Mouse (Mus musculus) R1 (cell line): Measurements from ENCODE around the gene Tdpoz1.
"Not testable (repeated sequence)": the region's sequence is repeated elsewhere in the genome, so short reads cannot be mapped to it uniquely, and the experiment has no call there.

Experiments used
- DNase-seq: peaks from one replicate; pipeline ENCODE4 v3.0.0-alpha.2; 2018; ENCODE audit warnings: low read depth, low spot score

The Tdpoz1 gene

DNA sequence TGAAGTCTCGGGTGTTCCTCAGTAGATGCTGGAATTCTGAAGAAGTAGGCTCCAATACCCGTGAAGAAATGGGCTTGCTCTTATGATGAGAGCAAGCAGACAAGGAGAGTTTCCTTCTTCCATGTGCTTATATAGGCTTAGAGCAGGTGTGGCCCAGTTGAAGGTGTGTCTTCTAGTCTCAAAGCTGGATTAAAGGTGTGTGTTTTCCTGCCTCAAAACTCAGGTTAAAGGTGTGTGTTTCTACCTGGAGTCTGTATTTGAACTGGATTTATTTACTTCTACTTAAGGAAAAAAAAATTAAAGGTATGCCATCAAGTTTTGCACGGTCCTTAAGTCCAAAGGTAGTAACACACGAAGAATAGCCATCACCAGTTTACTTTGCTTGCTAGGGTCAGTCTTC lies at the start of gene Tdpoz1:
Gene Tdpoz1, minus strand, starts transcription at position 101 of the 400 bp plus-strand sequence.
- DNase-seq, result not testable (repeated sequence)

GRCm38 (mm10) chr3:93708969-93709637 lies 33.0 kb upstream of the Tdpoz1 start:
- peak; percentile 82 for DNase-seq

- DNase-seq, result not testable (repeated sequence)
Measured at GRCm38 (mm10) chr3:93692970-93693369, 16.9 kb upstream of the Tdpoz1 start, which contains the start of gene Gm37596. TSS of gene Gm37596 (minus strand) at chr3:93693070.

DNA sequence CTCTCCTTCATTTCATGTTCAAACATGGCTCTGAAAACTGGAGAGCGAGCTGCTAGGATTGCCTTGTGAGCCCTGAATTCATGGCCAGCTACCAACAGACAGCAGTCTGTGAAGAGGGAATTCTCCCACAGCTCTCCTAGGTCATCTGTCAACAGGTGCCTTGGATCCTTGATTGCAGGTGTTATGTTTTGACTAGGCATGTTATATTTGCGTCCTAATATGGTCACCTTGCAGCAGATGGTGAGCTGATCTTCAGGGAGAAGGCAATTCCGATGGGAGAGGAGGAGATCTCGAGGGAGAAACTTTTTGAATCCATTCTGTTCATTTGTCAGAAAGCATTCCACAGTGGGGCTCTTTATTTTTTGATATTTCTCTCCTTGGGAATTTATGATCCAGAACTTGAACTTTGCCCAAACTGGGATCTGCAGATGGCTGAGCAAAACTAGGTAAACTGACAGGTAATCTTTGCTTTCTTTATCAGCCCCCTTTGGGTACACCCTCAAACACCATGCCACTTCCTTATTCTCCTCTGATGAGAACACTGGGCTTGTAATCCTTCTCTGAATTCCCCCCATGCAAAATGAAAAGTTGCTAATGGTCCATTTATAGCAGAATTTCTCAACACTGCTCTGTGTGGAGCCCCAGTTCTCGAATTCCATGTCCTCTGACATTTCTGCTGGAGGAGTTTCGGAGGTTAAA lies 5.2 kb downstream of the Tdpoz1 start:
- not testable (repeated sequence) for DNase-seq

DNA sequence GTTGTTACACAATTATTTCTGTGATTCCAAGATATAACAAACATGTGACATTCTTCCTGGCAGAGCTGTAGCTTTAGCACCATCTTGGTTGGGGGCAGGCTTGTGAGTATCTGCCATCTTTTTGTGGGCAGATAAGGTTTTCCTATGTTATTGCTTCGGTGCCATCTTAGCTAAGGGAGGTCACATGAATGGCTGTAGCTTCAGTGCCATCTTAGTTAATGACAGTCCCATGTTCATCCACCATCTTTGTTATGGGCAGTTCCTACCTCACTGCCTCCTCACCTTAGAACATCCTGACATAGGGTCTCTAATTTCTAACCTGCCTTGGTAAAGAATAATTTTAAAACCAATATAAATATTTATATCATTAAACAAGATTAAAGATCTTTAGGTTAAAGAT lies 21.9 kb downstream of the Tdpoz1 start:
- peak; percentile 36 for DNase-seq

DNA sequence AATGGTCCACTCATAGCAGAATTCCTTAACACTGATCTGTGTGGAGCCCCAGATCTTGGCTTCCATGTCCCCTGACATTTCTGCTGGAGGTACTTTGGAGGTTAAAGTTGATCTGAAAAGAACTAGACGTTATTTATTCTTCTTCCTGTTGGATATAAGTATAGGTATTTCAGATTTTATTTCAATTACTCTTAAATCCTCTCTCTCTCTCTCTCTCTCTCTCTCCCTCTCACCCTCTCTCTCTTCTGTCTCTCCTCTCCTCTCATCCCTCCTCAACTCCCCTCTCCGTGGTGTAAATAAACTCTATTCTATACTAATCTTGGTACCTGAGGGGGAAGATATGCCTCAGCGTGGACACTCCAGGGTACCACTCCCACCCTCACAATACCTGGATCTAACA lies 23.5 kb downstream of the Tdpoz1 start, which contains the start of gene Tdpoz2:
Gene Tdpoz2, minus strand, starts transcription at position 101 of the 400 bp plus-strand sequence.
- no peak for DNase-seq

GRCm38 (mm10) chr3:93630917-93631714 lies 45.0 kb downstream of the Tdpoz1 start:
- not testable (repeated sequence) for DNase-seq
